Mouse (Mus musculus) thymus, adult 2 months (tissue): ENCODE results near the gene Mapk8ip1.

Experiments
- CTCF ChIP-seq: fragments of 200-500 bp; IDR thresholded peaks from 2 replicates; pipeline ENCODE4 v1.5.1; 2012; ENCODE audit warnings: mild to moderate bottlenecking, control low read depth, low read length, moderate library complexity, borderline replicate concordance; ENCODE audit not compliant: control insufficient read depth, poor library complexity, insufficient read depth; ENCODE audit errors: extremely low read depth
- POLR2A ChIP-seq: fragments of 200-500 bp; IDR thresholded peaks from 2 replicates; pipeline ENCODE4 v1.6.1; 2012; ENCODE audit warnings: mild to moderate bottlenecking, low read length, control low read depth, moderate library complexity; ENCODE audit not compliant: control insufficient read depth, poor library complexity, insufficient read depth; ENCODE audit errors: extremely low read depth

- TF ChIP-seq POLR2A (no peak), CTCF (no peak)
These were observed 381 bp downstream of the Mapk8ip1 start for GRCm38 (mm10) chr2:92400682-92401081.
